Mouse (Mus musculus) heart, postnatal 0 days (tissue): Measurements from ENCODE around the gene Tmem239. TPM values are rescaled to one million over a fixed set of nuclear protein-coding genes. Genes with fewer than 3 reads are reported as not detected.

Experiments
- ATAC-seq: fragments of 200-750 bp; cut with Nextera tagmentation; 2 replicates; pipeline ENCODE4 v1.8.0; 2017; ENCODE audit warnings: low read depth, moderate number of reproducible peaks, moderate library complexity; ENCODE audit not compliant: insufficient read depth
- DNase-seq: peaks from one replicate; pipeline ENCODE4 v3.0.0-alpha.2; 2016; ENCODE audit warnings: low spot score
- H3K27ac ChIP-seq: fragments of 300-500 bp; sonication (generic); 2 replicates; pipeline ENCODE4 v1.5.1; 2014; ENCODE audit warnings: low read depth, mild to moderate bottlenecking
- H3K27me3 ChIP-seq: fragments of 300-500 bp; sonication (generic); 2 replicates; pipeline ENCODE4 v1.6.1; 2014; ENCODE audit warnings: low read length, mixed read lengths; ENCODE audit not compliant: control insufficient read depth, insufficient read depth
- H3K36me3 ChIP-seq: fragments of 300-500 bp; sonication (generic); replicated peaks from 2 replicates; pipeline ENCODE4 v1.6.1; 2014; ENCODE audit warnings: low read length, mixed read lengths; ENCODE audit not compliant: control insufficient read depth, insufficient read depth
- H3K4me1 ChIP-seq: fragments of 300-500 bp; sonication (generic); 2 replicates; pipeline ENCODE4 v1.6.1; 2014; ENCODE audit warnings: antibody characterized with exemption; ENCODE audit not compliant: control insufficient read depth, insufficient read depth
- H3K4me2 ChIP-seq: fragments of 300-500 bp; sonication (generic); 2 replicates; pipeline ENCODE4 v1.6.1; 2014; ENCODE audit warnings: low read depth, mild to moderate bottlenecking, low read length, moderate library complexity
- H3K4me3 ChIP-seq: fragments of 300-500 bp; sonication (generic); 2 replicates; pipeline ENCODE4 v1.5.1; 2014; ENCODE audit warnings: low read depth, low read length
- H3K9ac ChIP-seq: fragments of 300-500 bp; sonication (generic); replicated peaks from 2 replicates; pipeline ENCODE4 v1.6.1; 2014; ENCODE audit warnings: low read depth, low read length, mixed read lengths
- H3K9me3 ChIP-seq: fragments of 300-500 bp; sonication (generic); replicated peaks from 2 replicates; pipeline ENCODE4 v1.6.1; 2016; ENCODE audit warnings: low read length; ENCODE audit not compliant: control insufficient read depth
- CTCF ChIP-seq: IDR thresholded peaks from 2 replicates; pipeline ENCODE4 v1.5.1; 2016; ENCODE audit warnings: antibody characterized with exemption, control low read depth, low read depth
- EP300 ChIP-seq: IDR thresholded peaks from 2 replicates; pipeline ENCODE4 v1.6.1; 2016; ENCODE audit warnings: antibody characterized with exemption, low read depth
- WGBS: fragments of 180-500 bp; shearing (Covaris S2); extraction: QIAGEN DNeasy Blood & Tissue Kit; methylation state at CpG from one replicate; pipeline ENCODE4 v1.1.7; 2014; 5-methylcytosine and 5-hydroxymethylcytosine counted together
- polyA plus RNA-seq: library from polyadenylated mRNA; unstranded; fragments of >200 nt; fragmentation: Nextera tagmentation; extraction: Ambion mirVana; gene quantifications from 2 replicates; pipeline ENCODE4 v1.2.1, GENCODE M21; 2015
- total RNA-seq: library from RNA; depleted of rRNA; stranded (reverse); fragments of >200 nt; gene quantifications from 2 replicates; pipeline ENCODE4 v1.2.3, GENCODE M21; 2014; ENCODE audit warnings: low replicate concordance

The Tmem239 gene
- total and polyA plus RNA-seq, 2 experiments from 2014 or later = not detected

GRCm38 (mm10) chr2:130433152-130433551 lies 26.9 kb downstream of the Tmem239 start:
- Histone ChIP-seq H3K9me3 (no peaks in the 10 kb centered on the region), H3K27me3 (no peaks in the 10 kb centered on the region), H3K9ac (no peak overlapping the region), H3K4me3 (no peak overlapping the region), H3K36me3 (peaks cover 9% of the 10 kb centered on the region), H3K4me1 (no peaks in the 10 kb centered on the region), H3K4me2 (no peak overlapping the region), H3K27ac (no peak overlapping the region)
- ATAC-seq (no peak), DNase-seq (no peak)
- TF ChIP-seq CTCF = peak; percentile 66
- TF ChIP-seq EP300 = no peak
- WGBS = 23% methylated on average over 4 of the region's 4 CpGs

- Histone ChIP-seq H3K9ac (no peak overlapping the region), H3K27ac (no peak overlapping the region), H3K27me3 (no peaks in the 10 kb centered on the region), H3K9me3 (no peaks in the 10 kb centered on the region), H3K36me3 (peaks cover 43% of the 10 kb centered on the region), H3K4me3 (no peak overlapping the region), H3K4me2 (no peak overlapping the region), H3K4me1 (no peaks in the 10 kb centered on the region)
- DNase-seq (no peak), ATAC-seq (no peak)
- WGBS = 88% methylated on average over 1 of the region's 1 CpGs
- TF ChIP-seq CTCF = no peak
- TF ChIP-seq EP300 = no peak
Measured at GRCm38 (mm10) chr2:130436769-130437168, 30.5 kb downstream of the Tmem239 start.

- no peak overlapping the region for H3K4me2 ChIP-seq
- TF ChIP-seq CTCF (no peak), EP300 (no peak)
- H3K9ac ChIP-seq = no peak overlapping the region
- no peak overlapping the region for H3K4me3 ChIP-seq
- DNase-seq (no peak), ATAC-seq (no peak)
- H3K27ac ChIP-seq = no peak overlapping the region
- no peaks in the 10 kb centered on the region for H3K27me3 ChIP-seq
- no peaks in the 10 kb centered on the region for H3K9me3 ChIP-seq
- H3K4me1 ChIP-seq = no peaks in the 10 kb centered on the region
- WGBS = 91% methylated on average over 3 of the region's 3 CpGs
- H3K36me3 ChIP-seq = peaks cover 64% of the 10 kb centered on the region
Measured at GRCm38 (mm10) chr2:130438861-130439260, 32.6 kb downstream of the Tmem239 start.

- H3K27ac ChIP-seq = no peak overlapping the region
- no peaks in the 10 kb centered on the region for H3K4me1 ChIP-seq
- ATAC-seq = no peak
- DNase-seq = no peak
- H3K27me3 ChIP-seq = no peaks in the 10 kb centered on the region
- peaks cover 71% of the 10 kb centered on the region for H3K36me3 ChIP-seq
- H3K9ac ChIP-seq = no peak overlapping the region
- TF ChIP-seq CTCF = no peak
- TF ChIP-seq EP300 = no peak
- no peaks in the 10 kb centered on the region for H3K9me3 ChIP-seq
- H3K4me3 ChIP-seq = no peak overlapping the region
- no peak overlapping the region for H3K4me2 ChIP-seq
- WGBS = 83% methylated on average over 4 of the region's 4 CpGs
Measured at GRCm38 (mm10) chr2:130439840-130440480, 33.7 kb downstream of the Tmem239 start.

- DNase-seq = no peak
- TF ChIP-seq CTCF = no peak
- no peak for TF ChIP-seq EP300
- no peak for ATAC-seq
- H3K4me1 ChIP-seq = no peaks in the 10 kb centered on the region
- H3K4me2 ChIP-seq = no peak overlapping the region
- 77% methylated on average over 10 of the region's 10 CpGs for WGBS
- H3K36me3 ChIP-seq = peaks cover 71% of the 10 kb centered on the region
- no peak overlapping the region for H3K27ac ChIP-seq
- H3K9me3 ChIP-seq = no peaks in the 10 kb centered on the region
- no peak overlapping the region for H3K9ac ChIP-seq
- H3K4me3 ChIP-seq = no peak overlapping the region
- no peaks in the 10 kb centered on the region for H3K27me3 ChIP-seq
Measured at GRCm38 (mm10) chr2:130442162-130442561, 35.9 kb downstream of the Tmem239 start.

GRCm38 (mm10) chr2:130448449-130448848 lies 42.2 kb downstream of the Tmem239 start:
- no peak for ATAC-seq
- no peak overlapping the region for H3K4me2 ChIP-seq
- H3K27ac ChIP-seq = no peak overlapping the region
- no peak for DNase-seq
- no peak overlapping the region for H3K9ac ChIP-seq
- no peaks in the 10 kb centered on the region for H3K9me3 ChIP-seq
- 0 out of 2 replicates have a peak, but pooled peaks cover 4% of the 10 kb centered on the region for H3K27me3 ChIP-seq
- peaks cover 11% of the 10 kb centered on the region for H3K36me3 ChIP-seq
- no peak overlapping the region for H3K4me3 ChIP-seq
- no peak for TF ChIP-seq EP300
- no peak for TF ChIP-seq CTCF
- peaks cover 22% of the 10 kb centered on the region for H3K4me1 ChIP-seq
